Mouse (Mus musculus) CH12.LX (cell line): ENCODE results near the gene Hsbp1.

Experiments used
- CHD1 ChIP-seq: IDR thresholded peaks from 2 replicates; pipeline ENCODE4 v1.6.1; 2012; ENCODE audit warnings: low read depth, low read length, improper control_type of control experiment, inconsistent platforms
- CTCF ChIP-seq, 2 experiments: IDR thresholded peaks in 1 of 2; conservative IDR thresholded peaks in 1 of 2; 2 replicates each; pipeline ENCODE4 v1.5.1; 2011 to 2012; ENCODE audit warnings: low read depth in 2 of 2, low read length in 2 of 2, improper control_type of control experiment in 1 of 2, inconsistent platforms in 1 of 2, mild to moderate bottlenecking in 1 of 2, moderate library complexity in 1 of 2
- ETS1 ChIP-seq: conservative IDR thresholded peaks from 2 replicates; pipeline ENCODE4 v1.6.1; 2012; ENCODE audit warnings: low read depth, mild to moderate bottlenecking, inconsistent platforms, low read length, improper control_type of control experiment, moderate library complexity
- NRF1 ChIP-seq: IDR thresholded peaks from 2 replicates; pipeline ENCODE4 v1.6.1; 2014; ENCODE audit warnings: low read depth, mild to moderate bottlenecking, inconsistent platforms, low read length, improper control_type of control experiment, moderate library complexity
- POLR2A ChIP-seq: IDR thresholded peaks from 2 replicates; pipeline ENCODE4 v1.6.1; 2011; ENCODE audit warnings: low read depth, mild to moderate bottlenecking, improper control_type of control experiment, low read length

DNA sequence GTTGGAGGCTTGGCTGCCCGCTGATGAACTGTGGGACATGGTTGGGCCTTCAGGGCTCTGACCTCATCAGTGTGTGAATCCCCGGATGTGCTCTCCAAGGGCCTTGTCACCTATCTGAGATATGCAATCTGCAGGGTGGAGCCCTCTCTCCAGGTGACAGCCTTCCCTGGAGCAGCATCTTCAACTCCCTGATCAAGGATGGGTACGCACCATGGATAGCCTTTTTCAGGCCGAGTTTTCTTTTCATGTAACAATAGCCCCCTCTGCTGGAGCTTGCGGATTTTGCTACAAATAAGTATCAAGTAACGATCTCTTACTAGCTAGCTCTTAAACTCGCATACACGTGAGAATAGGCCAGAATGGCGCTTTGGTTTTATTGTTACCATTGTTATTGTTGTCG is 40.2 kb downstream of the Hsbp1 start:
- TF ChIP-seq CTCF (conservative IDR thresholded peaks at IDR 0.05 in 1 of 2, IDR thresholded peaks at IDR 0.05 in 1 of 2; ENCODE audit: low read depth in 2 of 2, low read length in 2 of 2) (peak; percentile 50 to 82; a peak in 3 of 4 replicates), NRF1 (no peak), ETS1 (no peak), CHD1 (no peak), POLR2A (no peak)
